Mouse (Mus musculus): ENCODE measurements at regions not wholly inside any gene's neighbourhood (a gene's known extent, or its start where the extent isn't known, plus 50 kb on each side); places are given as distances from the start of the nearest gene placed in this dataset.

DNA sequence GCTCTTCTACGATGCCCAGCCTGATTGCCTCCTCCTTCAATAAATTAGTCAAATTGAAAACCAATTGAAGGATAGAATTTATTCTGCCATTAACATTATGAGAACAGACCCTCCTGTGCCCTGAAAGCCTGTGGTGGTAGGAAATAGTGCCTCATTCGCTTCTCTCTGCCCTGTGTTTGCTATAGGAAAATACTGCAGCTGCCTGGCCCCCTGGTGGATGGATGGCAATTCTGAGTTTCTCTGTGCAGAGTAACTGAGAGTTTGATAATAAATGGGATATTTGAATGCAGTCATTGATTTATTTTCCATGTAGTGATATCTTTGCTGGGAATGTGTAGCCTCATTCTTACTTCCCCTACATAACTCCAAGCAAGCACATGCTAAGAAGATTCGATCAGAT is 85.4 kb upstream of the Calcoco1 start:
- in situ Hi-C loops (cut with MboI; ENCODE audit: low sequenced_read_pairs in 2 of 2, unreplicated experiment in 2 of 2) = no loop called here
- Histone ChIP-seq H3K27ac (ENCODE audit: insufficient read depth, low read depth, low read length, poor library complexity, severe bottlenecking) (no peak overlapping the region), H3K9me3 (ENCODE audit: control insufficient read depth, insufficient read depth, low read depth, low read length) (no peaks in the 10 kb centered on the region), H3K36me3 (ENCODE audit: control insufficient read depth, insufficient read depth, low read length, poor library complexity, severe bottlenecking) (no peaks in the 10 kb centered on the region), H3K4me1 (ENCODE audit: control insufficient read depth in 2 of 2, insufficient read depth in 2 of 2, low read length in 2 of 2, poor library complexity in 1 of 2) (peaks cover 0 to 2% of the 10 kb centered on the region in 2 experiments; a peak in 1 of 4 replicates), H3K9ac (ENCODE audit: insufficient read depth, low read depth, low read length, poor library complexity, severe bottlenecking) (no peak overlapping the region), H3K4me3 (ENCODE audit: insufficient read depth in 1 of 2, low read depth in 1 of 2, low read length in 2 of 2, poor library complexity in 1 of 2, severe bottlenecking in 1 of 2) (no peak overlapping the region)
- TF ChIP-seq ZC3H11A (IDR thresholded peaks at IDR 0.05; ENCODE audit: borderline replicate concordance, low read depth, low read length) (no peak), HCFC1 (IDR thresholded peaks at IDR 0.05; ENCODE audit: borderline replicate concordance, insufficient read depth, low read length) (no peak), ZNF384 (IDR thresholded peaks at IDR 0.05; ENCODE audit: low read depth, low read length) (no peak), MAFK (IDR thresholded peaks at IDR 0.05; ENCODE audit: insufficient read depth, low read depth, low read length) (no peak), CHD2 (IDR thresholded peaks at IDR 0.05; ENCODE audit: low read depth, low read length) (no peak)
- no peak for DNase-seq (ENCODE audit: low read depth, low spot score)

DNA sequence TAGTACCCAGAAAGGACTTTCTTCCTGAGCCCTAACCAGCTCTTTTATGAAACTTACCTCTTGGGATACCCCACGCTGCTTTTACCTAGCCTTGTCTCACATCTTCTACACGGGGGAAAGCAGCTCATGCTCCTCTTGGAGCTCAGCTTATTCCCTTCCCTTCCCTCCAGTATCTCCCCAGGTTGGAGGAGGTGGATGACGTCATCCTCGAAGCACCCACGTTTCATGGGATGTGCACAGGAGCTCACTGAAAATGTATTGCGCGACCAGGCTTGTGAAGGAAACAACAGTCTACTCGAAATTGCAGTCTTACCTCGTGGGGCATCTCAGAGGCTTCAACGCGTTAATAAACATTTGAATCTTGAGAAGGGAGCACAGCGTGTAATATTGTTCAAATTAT is 97.2 kb upstream of the Calcoco1 start:
- in situ Hi-C loops (cut with MboI; ENCODE audit: low sequenced_read_pairs in 2 of 2, unreplicated experiment in 2 of 2) = no loop called here

GRCm38 (mm10) chr15:102839688-102840087 is 81.2 kb upstream of the Hoxc13 start:
- no peak for DNase-seq (ENCODE audit: low read depth, low spot score)
- Histone ChIP-seq H3K36me3 (ENCODE audit: control insufficient read depth, insufficient read depth, low read length, poor library complexity, severe bottlenecking) (no peaks in the 10 kb centered on the region), H3K4me1 (ENCODE audit: control insufficient read depth in 2 of 2, insufficient read depth in 2 of 2, low read length in 2 of 2, poor library complexity in 1 of 2) (no peaks in the 10 kb centered on the region), H3K9ac (ENCODE audit: insufficient read depth, low read depth, low read length, poor library complexity, severe bottlenecking) (no peak overlapping the region), H3K27ac (ENCODE audit: insufficient read depth, low read depth, low read length, poor library complexity, severe bottlenecking) (no peak overlapping the region), H3K9me3 (ENCODE audit: control insufficient read depth, insufficient read depth, low read depth, low read length) (no peaks in the 10 kb centered on the region), H3K4me3 (ENCODE audit: insufficient read depth in 1 of 2, low read depth in 1 of 2, low read length in 2 of 2, poor library complexity in 1 of 2, severe bottlenecking in 1 of 2) (no peak overlapping the region)
- in situ Hi-C loops (cut with MboI; ENCODE audit: low sequenced_read_pairs in 2 of 2, unreplicated experiment in 2 of 2) = no loop called here
- TF ChIP-seq MAFK (IDR thresholded peaks at IDR 0.05; ENCODE audit: insufficient read depth, low read depth, low read length) (no peak), ZNF384 (IDR thresholded peaks at IDR 0.05; ENCODE audit: low read depth, low read length) (no peak), HCFC1 (IDR thresholded peaks at IDR 0.05; ENCODE audit: borderline replicate concordance, insufficient read depth, low read length) (no peak), CHD2 (IDR thresholded peaks at IDR 0.05; ENCODE audit: low read depth, low read length) (no peak), ZC3H11A (IDR thresholded peaks at IDR 0.05; ENCODE audit: borderline replicate concordance, low read depth, low read length) (no peak)

More for the DNA sequence above, 97.2 kb upstream of the Calcoco1 start:
- Histone ChIP-seq H3K27ac (ENCODE audit: insufficient read depth, low read depth, low read length, poor library complexity, severe bottlenecking) (no peak overlapping the region), H3K9ac (ENCODE audit: insufficient read depth, low read depth, low read length, poor library complexity, severe bottlenecking) (no peak overlapping the region), H3K9me3 (ENCODE audit: control insufficient read depth, insufficient read depth, low read depth, low read length) (no peaks in the 10 kb centered on the region), H3K4me3 (ENCODE audit: insufficient read depth in 1 of 2, low read depth in 1 of 2, low read length in 2 of 2, poor library complexity in 1 of 2, severe bottlenecking in 1 of 2) (no peak overlapping the region), H3K36me3 (ENCODE audit: control insufficient read depth, insufficient read depth, low read length, poor library complexity, severe bottlenecking) (no peaks in the 10 kb centered on the region), H3K4me1 (ENCODE audit: control insufficient read depth in 2 of 2, insufficient read depth in 2 of 2, low read length in 2 of 2, poor library complexity in 1 of 2) (no peaks in the 10 kb centered on the region)
- no peak for DNase-seq (ENCODE audit: low read depth, low spot score)
- TF ChIP-seq ZC3H11A (IDR thresholded peaks at IDR 0.05; ENCODE audit: borderline replicate concordance, low read depth, low read length) (no peak), CHD2 (IDR thresholded peaks at IDR 0.05; ENCODE audit: low read depth, low read length) (no peak), ZNF384 (IDR thresholded peaks at IDR 0.05; ENCODE audit: low read depth, low read length) (no peak), HCFC1 (IDR thresholded peaks at IDR 0.05; ENCODE audit: borderline replicate concordance, insufficient read depth, low read length) (no peak), MAFK (IDR thresholded peaks at IDR 0.05; ENCODE audit: insufficient read depth, low read depth, low read length) (no peak)

DNA sequence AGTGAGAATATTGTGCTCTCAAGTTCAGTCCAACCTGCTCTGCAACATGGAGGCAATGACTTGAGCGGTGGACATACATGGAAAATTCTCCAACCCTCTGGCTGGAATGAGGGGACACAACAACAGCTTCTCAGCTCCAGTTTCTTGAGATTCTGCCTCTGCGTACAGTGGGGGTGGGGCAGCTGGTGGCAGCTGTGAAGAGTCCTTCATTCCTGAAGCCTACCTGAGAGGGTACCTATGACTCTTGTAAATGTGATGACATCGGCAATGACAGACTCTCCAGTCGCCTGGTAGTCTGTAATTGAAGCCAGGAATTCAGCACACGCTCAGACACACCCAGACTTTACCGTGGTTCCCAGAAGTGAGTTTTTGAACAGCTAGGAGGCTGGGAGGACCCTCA is 58.5 kb upstream of the Hoxc13 start:
- H3K36me3 ChIP-seq (ENCODE audit: control insufficient read depth, insufficient read depth, low read length, poor library complexity, severe bottlenecking) = no peaks in the 10 kb centered on the region
- H3K27ac ChIP-seq (ENCODE audit: insufficient read depth, low read depth, low read length, poor library complexity, severe bottlenecking) = no peak overlapping the region
- H3K9me3 ChIP-seq (ENCODE audit: control insufficient read depth, insufficient read depth, low read depth, low read length) = no peaks in the 10 kb centered on the region
- H3K4me3 ChIP-seq (ENCODE audit: insufficient read depth in 1 of 2, low read depth in 1 of 2, low read length in 2 of 2, poor library complexity in 1 of 2, severe bottlenecking in 1 of 2) = no peak overlapping the region
- H3K9ac ChIP-seq (ENCODE audit: insufficient read depth, low read depth, low read length, poor library complexity, severe bottlenecking) = no peak overlapping the region
- in situ Hi-C loops (cut with MboI; ENCODE audit: low sequenced_read_pairs in 2 of 2, unreplicated experiment in 2 of 2) = no loop called here
- no peak for TF ChIP-seq MAFK (IDR thresholded peaks at IDR 0.05; ENCODE audit: insufficient read depth, low read depth, low read length)
- TF ChIP-seq HCFC1 (IDR thresholded peaks at IDR 0.05; ENCODE audit: borderline replicate concordance, insufficient read depth, low read length) = no peak
- TF ChIP-seq ZC3H11A (IDR thresholded peaks at IDR 0.05; ENCODE audit: borderline replicate concordance, low read depth, low read length) = no peak
- TF ChIP-seq CHD2 (IDR thresholded peaks at IDR 0.05; ENCODE audit: low read depth, low read length) = no peak
- TF ChIP-seq ZNF384 (IDR thresholded peaks at IDR 0.05; ENCODE audit: low read depth, low read length) = no peak
- DNase-seq (ENCODE audit: low read depth, low spot score) = no peak
- H3K4me1 ChIP-seq (ENCODE audit: control insufficient read depth in 2 of 2, insufficient read depth in 2 of 2, low read length in 2 of 2, poor library complexity in 1 of 2) = no peaks in the 10 kb centered on the region

GRCm38 (mm10) chr15:102866788-102867187 is 54.1 kb upstream of the Hoxc13 start:
- no peak for DNase-seq (ENCODE audit: low read depth, low spot score)
- no peaks in the 10 kb centered on the region for H3K4me1 ChIP-seq (ENCODE audit: control insufficient read depth in 2 of 2, insufficient read depth in 2 of 2, low read length in 2 of 2, poor library complexity in 1 of 2)
- H3K9ac ChIP-seq (ENCODE audit: insufficient read depth, low read depth, low read length, poor library complexity, severe bottlenecking) = no peak overlapping the region
- H3K27ac ChIP-seq (ENCODE audit: insufficient read depth, low read depth, low read length, poor library complexity, severe bottlenecking) = no peak overlapping the region
- no peak for TF ChIP-seq ZNF384 (IDR thresholded peaks at IDR 0.05; ENCODE audit: low read depth, low read length)
- no peak for TF ChIP-seq CHD2 (IDR thresholded peaks at IDR 0.05; ENCODE audit: low read depth, low read length)
- TF ChIP-seq ZC3H11A (IDR thresholded peaks at IDR 0.05; ENCODE audit: borderline replicate concordance, low read depth, low read length) = no peak
- TF ChIP-seq MAFK (IDR thresholded peaks at IDR 0.05; ENCODE audit: insufficient read depth, low read depth, low read length) = no peak
- no peak for TF ChIP-seq HCFC1 (IDR thresholded peaks at IDR 0.05; ENCODE audit: borderline replicate concordance, insufficient read depth, low read length)
- no peaks in the 10 kb centered on the region for H3K9me3 ChIP-seq (ENCODE audit: control insufficient read depth, insufficient read depth, low read depth, low read length)
- no peaks in the 10 kb centered on the region for H3K36me3 ChIP-seq (ENCODE audit: control insufficient read depth, insufficient read depth, low read length, poor library complexity, severe bottlenecking)
- no peak overlapping the region for H3K4me3 ChIP-seq (ENCODE audit: insufficient read depth in 1 of 2, low read depth in 1 of 2, low read length in 2 of 2, poor library complexity in 1 of 2, severe bottlenecking in 1 of 2)
- in situ Hi-C loops (cut with MboI; ENCODE audit: low sequenced_read_pairs in 2 of 2, unreplicated experiment in 2 of 2) = no loop called here
